In the genomic region with DNA sequence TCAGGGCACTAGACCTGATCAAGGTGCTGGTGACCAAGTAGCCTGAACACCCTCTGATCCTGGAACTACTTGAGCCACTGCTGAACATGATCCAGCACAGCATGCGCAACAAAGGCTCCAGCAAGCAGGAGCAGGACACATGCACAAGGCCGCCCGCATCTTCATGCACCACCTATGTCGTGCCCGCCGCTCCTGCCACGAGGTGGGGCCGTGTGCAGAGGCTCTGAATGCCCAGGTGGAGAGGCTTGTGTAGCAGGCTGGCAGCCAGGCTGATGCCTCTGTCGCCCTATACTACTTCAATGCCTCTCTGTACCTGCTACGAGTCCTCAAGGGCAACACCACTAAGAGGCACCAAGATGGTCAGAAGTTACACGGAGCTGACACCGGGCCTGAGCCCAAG, we compare ENCODE assay signal across 26 mouse cellular contexts.
"Had no signal": no experiment of that assay in that cellular context is flagged by ENCODE, and none has a peak within 500 bp of the region (broad histone marks: within the 10 kb centered on the region; RNA-seq: fewer than 3 reads in every experiment).

No protein-coding gene starts in this region.

- H3K9ac ChIP-seq: embryonic facial prominence, embryonic 12.5 days; embryonic facial prominence, embryonic 13.5 days; embryonic facial prominence, embryonic 15.5 days; forebrain, embryonic 12.5 days; forebrain, embryonic 13.5 days; forebrain, embryonic 15.5 days; forebrain, postnatal 0 days had no signal

- ATAC-seq: forebrain, embryonic 13.5 days; forebrain, embryonic 14.5 days; forebrain, embryonic 15.5 days; forebrain, embryonic 16.5 days; forebrain, postnatal 0 days had no signal

- H3K27ac ChIP-seq: embryonic facial prominence, embryonic 10.5 days; embryonic facial prominence, embryonic 12.5 days; embryonic facial prominence, embryonic 13.5 days; embryonic facial prominence, embryonic 15.5 days; forebrain, embryonic 10.5 days; forebrain, embryonic 12.5 days; forebrain, embryonic 13.5 days; forebrain, embryonic 15.5 days; gastrocnemius, adult 2 months; heart, adult 2 months had no signal

- H3K4me2 ChIP-seq: embryonic facial prominence, embryonic 12.5 days; embryonic facial prominence, embryonic 13.5 days; embryonic facial prominence, embryonic 15.5 days; forebrain, embryonic 12.5 days; forebrain, embryonic 13.5 days; forebrain, embryonic 15.5 days had no signal

- H3K27me3 ChIP-seq: embryonic facial prominence, embryonic 12.5 days; embryonic facial prominence, embryonic 13.5 days; embryonic facial prominence, embryonic 15.5 days; forebrain, embryonic 12.5 days; forebrain, embryonic 13.5 days; forebrain, embryonic 15.5 days had no signal

- H3K4me1 ChIP-seq: embryonic facial prominence, embryonic 10.5 days; embryonic facial prominence, embryonic 12.5 days; embryonic facial prominence, embryonic 13.5 days; embryonic facial prominence, embryonic 15.5 days; forebrain, embryonic 10.5 days; forebrain, embryonic 12.5 days; forebrain, embryonic 13.5 days; forebrain, embryonic 15.5 days had no signal

- H3K4me3 ChIP-seq: embryonic facial prominence, embryonic 10.5 days; embryonic facial prominence, embryonic 12.5 days; embryonic facial prominence, embryonic 13.5 days; embryonic facial prominence, embryonic 15.5 days; erythroblast, embryonic 14.5 days; forebrain, embryonic 10.5 days; forebrain, embryonic 12.5 days; forebrain, embryonic 13.5 days; forebrain, embryonic 15.5 days; gastrocnemius, adult 2 months; heart, adult 2 months had no signal

- DNase-seq: cerebellum, adult 2 months; cerebellum, adult 8-10 months; cerebellum, adult 9-10 months; cerebellum, adult 9-11 months; cerebellum, postnatal 10 days; cerebellum, postnatal 25 days; cerebellum, postnatal 36 days; embryo, embryonic 11 days; forebrain, postnatal 0 days; gastrocnemius, adult 2 months; gastrocnemius, postnatal 10 days; gastrocnemius, postnatal 14 days; gastrocnemius, postnatal 25 days; gastrocnemius, postnatal 36 days; heart, adult 2 months had no signal

- H3K36me3 ChIP-seq: embryonic facial prominence, embryonic 10.5 days; embryonic facial prominence, embryonic 12.5 days; embryonic facial prominence, embryonic 13.5 days; embryonic facial prominence, embryonic 15.5 days; forebrain, embryonic 10.5 days; forebrain, embryonic 12.5 days; forebrain, embryonic 15.5 days had no signal

- H3K9me3 ChIP-seq: embryonic facial prominence, embryonic 10.5 days; embryonic facial prominence, embryonic 12.5 days; embryonic facial prominence, embryonic 13.5 days; embryonic facial prominence, embryonic 15.5 days; forebrain, embryonic 10.5 days; forebrain, embryonic 12.5 days; forebrain, embryonic 13.5 days; forebrain, embryonic 15.5 days had no signal
